Mouse (Mus musculus): ENCODE results near the gene Gm11077.

- no peak for TF ChIP-seq CTCF (IDR thresholded peaks at IDR 0.05; ENCODE audit: low read depth)
- TF ChIP-seq EP300 (optimal IDR thresholded peaks at IDR 0.05), result no peak
Measured at GRCm38 (mm10) chr6:140701259-140701658, 27.8 kb upstream of the Gm11077 start.

All from stomach, postnatal 0 days (tissue).